Mouse (Mus musculus) intestine, embryonic 14.5 days (tissue): ENCODE measurements around the gene Nptx1. TPM values are rescaled to one million over a fixed set of nuclear protein-coding genes. Genes with fewer than 3 reads are reported as not detected.

Experiments used
- ATAC-seq: fragments of 200-750 bp; cut with Nextera tagmentation; replicated peaks from 2 replicates; pipeline ENCODE4 v1.8.0; 2017; ENCODE audit warnings: low read depth, moderate number of reproducible peaks, moderate TSS enrichment, moderate library complexity; ENCODE audit not compliant: low FRiP score, low TSS enrichment
- DNase-seq: peaks from one replicate; pipeline ENCODE4 v3.0.0-alpha.2; 2018; ENCODE audit warnings: low spot score
- H3K27ac ChIP-seq: fragments of 300-500 bp; sonication (generic); 2 replicates; pipeline ENCODE4 v1.5.1; 2014; ENCODE audit warnings: low read depth, mild to moderate bottlenecking, control low read depth
- H3K27me3 ChIP-seq: fragments of 300-500 bp; sonication (generic); replicated peaks from 2 replicates; pipeline ENCODE4 v1.6.1; 2014; ENCODE audit warnings: low read length, control low read depth; ENCODE audit not compliant: control insufficient read depth, insufficient read depth
- H3K36me3 ChIP-seq: fragments of 300-500 bp; sonication (generic); 2 replicates; pipeline ENCODE4 v1.6.1; 2014; ENCODE audit warnings: low read length, control low read depth; ENCODE audit not compliant: control insufficient read depth, insufficient read depth
- H3K4me1 ChIP-seq: fragments of 300-500 bp; sonication (generic); replicated peaks from 2 replicates; pipeline ENCODE4 v1.6.1; 2014; ENCODE audit warnings: low read length, control low read depth, mixed read lengths; ENCODE audit not compliant: control insufficient read depth, insufficient read depth
- H3K4me2 ChIP-seq: fragments of 300-500 bp; sonication (generic); 2 replicates; pipeline ENCODE4 v1.6.1; 2014; ENCODE audit warnings: low read length
- H3K4me3 ChIP-seq: fragments of 300-500 bp; sonication (generic); 2 replicates; pipeline ENCODE4 v1.5.1; 2014; ENCODE audit warnings: low read depth, low read length, control low read depth, mixed read lengths
- H3K9ac ChIP-seq: fragments of 300-500 bp; sonication (generic); 2 replicates; pipeline ENCODE4 v1.6.1; 2014; ENCODE audit warnings: mild to moderate bottlenecking, low read length
- H3K9me3 ChIP-seq: fragments of 300-500 bp; sonication (generic); 2 replicates; pipeline ENCODE4 v1.6.1; 2016; ENCODE audit warnings: low read length, control low read depth; ENCODE audit not compliant: control insufficient read depth
- WGBS: fragments of 180-500 bp; shearing (Covaris S2); extraction: QIAGEN DNeasy Blood & Tissue Kit; methylation state at CpG from one replicate; pipeline ENCODE4 v1.1.7; 2014; 5-methylcytosine and 5-hydroxymethylcytosine counted together
- polyA plus RNA-seq: library from polyadenylated mRNA; unstranded; fragments of >200 nt; fragmentation: Nextera tagmentation; extraction: Ambion mirVana; gene quantifications from 2 replicates; pipeline ENCODE4 v1.2.1, GENCODE M21; 2014

The Nptx1 gene
- polyA plus RNA-seq, 1 experiment from 2014 or later, result 1.3 TPM

DNA sequence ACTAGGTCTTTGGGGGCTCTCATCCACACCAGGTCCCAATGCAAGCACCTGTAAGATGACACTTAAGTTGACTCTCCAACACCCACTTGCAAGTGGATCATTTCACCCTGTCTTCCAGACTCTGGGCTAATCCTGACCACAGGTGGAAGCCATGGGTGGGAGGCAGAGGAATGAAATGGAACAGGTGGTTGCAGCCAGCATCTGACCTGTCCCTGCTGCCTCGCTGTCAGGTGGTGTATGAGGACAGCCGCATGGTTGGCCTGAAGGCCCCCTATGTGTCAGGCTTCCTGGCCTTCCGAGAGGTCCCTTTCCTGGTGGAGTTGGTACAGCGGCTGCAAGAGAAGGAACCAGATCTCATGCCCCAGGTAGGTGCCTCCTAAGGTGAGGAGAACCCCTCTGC, 48.3 kb downstream of the Nptx1 start:
- no peak overlapping the region for H3K27ac ChIP-seq
- ATAC-seq, result no peak
- no peaks in the 10 kb centered on the region for H3K27me3 ChIP-seq
- no peak overlapping the region for H3K4me3 ChIP-seq
- H3K36me3 ChIP-seq, result peaks cover 64% of the 10 kb centered on the region
- H3K9me3 ChIP-seq, result no peaks in the 10 kb centered on the region
- no peak overlapping the region for H3K9ac ChIP-seq
- no peaks in the 10 kb centered on the region for H3K4me1 ChIP-seq
- H3K4me2 ChIP-seq, result no peak overlapping the region
- 92% methylated on average over 4 of the region's 4 CpGs for WGBS
- no peak for DNase-seq

DNA sequence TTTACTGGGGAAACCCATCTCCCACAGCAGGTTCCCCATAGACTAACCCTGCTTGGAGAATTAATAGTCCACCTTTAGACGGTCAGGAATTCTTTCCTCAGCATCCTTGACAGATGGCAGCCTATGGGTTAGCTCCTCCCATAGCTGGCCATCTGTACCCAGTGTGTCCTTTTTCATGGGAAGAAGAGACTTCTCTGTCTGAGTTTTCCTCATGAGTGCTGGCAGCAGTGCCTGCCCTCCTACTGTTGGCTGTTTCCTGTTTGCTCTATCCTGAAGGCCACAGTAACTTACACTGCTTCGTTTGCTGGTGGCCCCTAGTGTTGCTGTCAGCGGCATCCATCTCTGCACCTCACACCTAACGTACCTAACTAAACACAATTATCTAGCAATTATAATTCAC, 50.1 kb downstream of the Nptx1 start:
- H3K36me3 ChIP-seq, result peaks cover 55% of the 10 kb centered on the region
- no peak overlapping the region for H3K4me3 ChIP-seq
- no peak for DNase-seq
- no peaks in the 10 kb centered on the region for H3K27me3 ChIP-seq
- no peak for ATAC-seq
- H3K4me2 ChIP-seq, result no peak overlapping the region
- H3K9me3 ChIP-seq, result no peaks in the 10 kb centered on the region
- peaks cover 3% of the 10 kb centered on the region; the same call in 1 of the 2 replicates for H3K4me1 ChIP-seq
- no peak overlapping the region for H3K9ac ChIP-seq
- WGBS, result 72% methylated on average over 4 of the region's 4 CpGs
- H3K27ac ChIP-seq, result no peak overlapping the region

DNA sequence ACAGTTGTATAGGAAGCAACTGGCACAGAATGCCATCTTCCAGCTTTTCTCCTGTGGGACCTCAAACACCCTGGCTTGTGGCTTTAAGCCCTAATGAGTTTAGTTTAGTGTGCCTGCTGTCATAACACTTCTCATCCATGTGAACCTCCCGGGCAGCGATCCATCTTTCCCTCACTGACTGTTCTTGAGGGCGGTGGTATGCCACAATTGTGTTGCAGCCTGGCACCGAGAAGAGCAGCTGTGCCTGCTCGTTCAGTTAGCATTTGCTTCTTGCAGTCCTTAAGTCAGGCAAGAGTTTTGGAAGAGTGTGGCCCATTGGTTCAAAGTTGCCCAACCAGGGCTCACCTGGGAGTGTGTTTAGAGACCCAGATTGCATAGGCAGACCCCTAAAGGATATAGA, 51.4 kb downstream of the Nptx1 start:
- DNase-seq (no peak), ATAC-seq (no peak)
- H3K9me3 ChIP-seq, result no peaks in the 10 kb centered on the region
- no peak overlapping the region for H3K4me3 ChIP-seq
- peaks cover 7% of the 10 kb centered on the region; the same call in 1 of the 2 replicates for H3K4me1 ChIP-seq
- H3K9ac ChIP-seq, result no peak overlapping the region
- H3K27me3 ChIP-seq, result no peaks in the 10 kb centered on the region
- 98% methylated on average over 5 of the region's 5 CpGs for WGBS
- H3K27ac ChIP-seq, result no peak overlapping the region
- no peak overlapping the region for H3K4me2 ChIP-seq
- peaks cover 42% of the 10 kb centered on the region for H3K36me3 ChIP-seq

- ATAC-seq, result no peak
- H3K9ac ChIP-seq, result no peak overlapping the region
- WGBS, result 77% methylated on average over 4 of the region's 4 CpGs
- H3K4me3 ChIP-seq, result no peak overlapping the region
- no peak overlapping the region for H3K4me2 ChIP-seq
- peaks cover 20% of the 10 kb centered on the region; the same call in 1 of the 2 replicates for H3K36me3 ChIP-seq
- peaks cover 13% of the 10 kb centered on the region for H3K4me1 ChIP-seq
- no peak for DNase-seq
- H3K27ac ChIP-seq, result no peak overlapping the region
- no peaks in the 10 kb centered on the region for H3K27me3 ChIP-seq
- H3K9me3 ChIP-seq, result no peaks in the 10 kb centered on the region
These were observed 54.0 kb downstream of the Nptx1 start for GRCm38 (mm10) chr11:119493516-119493915.

DNA sequence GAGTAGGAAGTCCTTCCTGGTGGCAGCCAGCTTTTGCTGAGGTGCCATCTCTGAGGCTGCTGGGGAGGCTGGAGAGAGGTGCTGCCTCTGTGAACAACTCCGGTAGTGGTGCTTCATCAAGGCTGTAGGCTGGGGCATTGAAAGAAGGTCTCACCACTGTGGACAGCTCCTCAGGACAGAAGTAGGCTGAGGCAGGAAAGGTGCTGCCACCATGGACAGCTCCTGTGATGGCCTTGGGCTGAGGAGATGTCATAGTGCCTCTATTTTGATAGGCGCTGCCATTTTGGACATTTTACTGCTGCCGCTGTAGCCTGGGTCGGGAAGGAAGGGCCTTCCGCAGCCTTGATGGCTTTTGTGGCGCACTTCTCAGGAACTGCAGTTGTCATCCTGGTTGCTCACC, 54.7 kb downstream of the Nptx1 start:
- no peaks in the 10 kb centered on the region for H3K27me3 ChIP-seq
- H3K9ac ChIP-seq, result no peak overlapping the region
- peaks cover 16% of the 10 kb centered on the region; the same call in 1 of the 2 replicates for H3K36me3 ChIP-seq
- no peak for DNase-seq
- WGBS, result 92% methylated on average over 6 of the region's 6 CpGs
- no peaks in the 10 kb centered on the region for H3K9me3 ChIP-seq
- H3K4me3 ChIP-seq, result no peak overlapping the region
- H3K4me2 ChIP-seq, result no peak overlapping the region
- peaks cover 13% of the 10 kb centered on the region for H3K4me1 ChIP-seq
- H3K27ac ChIP-seq, result no peak overlapping the region
- no peak for ATAC-seq

GRCm38 (mm10) chr11:119491690-119492087, 55.9 kb downstream of the Nptx1 start:
- H3K27ac ChIP-seq, result peak overlapping the region; percentile 87
- no peaks in the 10 kb centered on the region for H3K27me3 ChIP-seq
- WGBS, result 4% methylated on average over 27 of the region's 27 CpGs
- peaks cover 13% of the 10 kb centered on the region for H3K4me1 ChIP-seq
- peak overlapping the region; percentile 82 for H3K4me3 ChIP-seq
- peaks cover 13% of the 10 kb centered on the region; the same call in 1 of the 2 replicates for H3K36me3 ChIP-seq
- no peaks in the 10 kb centered on the region for H3K9me3 ChIP-seq
- peak overlapping the region; percentile 67 for H3K4me2 ChIP-seq
- H3K9ac ChIP-seq, result peak overlapping the region; percentile 89
- ATAC-seq, result 0 out of 2 replicates have a peak, but pooled peaks have one; percentile 2
- DNase-seq, result no peak

GRCm38 (mm10) chr11:119490861-119491689, 56.5 kb downstream of the Nptx1 start, which contains the start of gene Endov:
Gene Endov, plus strand, starts transcription at chr11:119491347.
- Histone ChIP-seq H3K4me2 (peak within 1 kb of the TSS; percentile 67), H3K4me1 (peaks cover 13% of the 10 kb centered on the region), H3K36me3 (peaks cover 19% of the 10 kb centered on the region), H3K4me3 (peak within 1 kb of the TSS; percentile 82), H3K27me3 (no peaks in the 10 kb centered on the region), H3K27ac (peak within 1 kb of the TSS; percentile 87), H3K9me3 (no peaks in the 10 kb centered on the region), H3K9ac (peak within 1 kb of the TSS; percentile 89)
- WGBS, result under 1% methylated on average over 66 of the region's 66 CpGs
- peak; percentile 99 for DNase-seq
- peak; percentile 95 for ATAC-seq
